ENCODE assay signal across 9 mouse cellular contexts in the genomic region with DNA sequence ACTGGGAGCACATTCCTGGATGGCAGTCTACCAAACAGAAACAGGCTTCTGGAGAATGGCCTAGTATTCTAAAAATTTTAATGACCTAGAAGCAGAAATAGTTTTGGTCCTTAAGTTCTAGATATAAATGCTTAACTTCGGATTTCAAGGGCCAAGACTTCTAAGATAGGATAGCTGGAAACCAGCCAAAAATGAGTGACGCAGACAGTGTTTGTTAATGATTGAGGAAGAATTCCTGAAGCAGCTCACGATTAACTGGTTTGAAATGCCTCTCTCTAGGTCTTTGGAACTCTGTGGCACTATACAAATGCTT.
DNase-seq lines count a peak whose midpoint lies in the region; ATAC-seq lines count a peak whose summit lies in the region.
"Had no signal": no experiment of that assay in that cellular context is flagged by ENCODE, and none has a peak within 500 bp of the region (broad histone marks: within the 10 kb centered on the region; RNA-seq: fewer than 3 reads in every experiment).

No protein-coding gene starts in this region.

- peak overlapping the region; percentile 92 for H3K27ac ChIP-seq in lung, embryonic 16.5 days (ENCODE audit: low read length)
- H3K27ac ChIP-seq: liver, embryonic 12.5 days had no signal

- H3K4me3 ChIP-seq in lung, embryonic 16.5 days (ENCODE audit: low read length), result no peak overlapping the region
- H3K4me3 ChIP-seq: liver, embryonic 12.5 days had no signal

- H3K9me3 ChIP-seq in lung, embryonic 16.5 days (ENCODE audit: control insufficient read depth, low read length), result no peaks in the 10 kb centered on the region
- H3K9me3 ChIP-seq: liver, embryonic 12.5 days had no signal

- H3K9ac ChIP-seq in lung, embryonic 16.5 days (ENCODE audit: low read length), result no peak overlapping the region
- H3K9ac ChIP-seq: liver, embryonic 12.5 days had no signal

- WGBS in lung, embryonic 16.5 days, result 2% methylated on average over 3 of the region's 3 CpGs

- peak; percentile 71; the same call in 1 of the 2 replicates for ATAC-seq in lung, embryonic 16.5 days (ENCODE audit: low read depth)
- ATAC-seq: liver, embryonic 12.5 days had no signal

- no peak overlapping the region for H3K4me2 ChIP-seq in lung, embryonic 16.5 days (ENCODE audit: low read depth, low read length)
- H3K4me2 ChIP-seq: liver, embryonic 12.5 days had no signal

- intact Hi-C loops in heart, postnatal 36 days (cut with DNase I), result loop anchor here (2.0 to 5.0 kb wide), 4 partner anchors 39 to 296 kb away; no protein-coding TSS in a partner anchor

- H3K4me1 ChIP-seq in lung, embryonic 16.5 days (replicated peaks; ENCODE audit: control insufficient read depth, insufficient read depth, low read length), result peaks cover 39% of the 10 kb centered on the region

- H3K36me3 ChIP-seq in lung, embryonic 16.5 days (ENCODE audit: control insufficient read depth, insufficient read depth, low read length), result no peaks in the 10 kb centered on the region
- H3K36me3 ChIP-seq: liver, embryonic 12.5 days had no signal

- peak; percentile 69 to 71 for DNase-seq in heart, adult 9 months (ENCODE audit: low spot score in 2 of 2)
- no peak for DNase-seq in heart, postnatal 36 days
- DNase-seq in brain, adult 2 months (ENCODE audit: low read depth, low spot score), result peak; percentile 20
- DNase-seq in heart, postnatal 4 days, result peak; percentile 65
- no peak for DNase-seq in right cerebral cortex, adult 2 months (ENCODE audit: low spot score in 2 of 2)
- no peak for DNase-seq in left cerebral cortex, adult 9 months (ENCODE audit: low spot score in 2 of 2)
- no peak for DNase-seq in spleen, adult 18-20 months

- no peaks in the 10 kb centered on the region for H3K27me3 ChIP-seq in lung, embryonic 16.5 days (ENCODE audit: control insufficient read depth, insufficient read depth, low read depth, low read length)
- H3K27me3 ChIP-seq: liver, embryonic 12.5 days had no signal

Comparison
In these comparisons a context has a peak if more than half of its experiments do, and no peak if none do; other contexts are left out.
1. DNase-seq: peak in heart, adult 9 months (2 of 2), brain, adult 2 months (single experiment) and heart, postnatal 4 days (single experiment); none in heart, postnatal 36 days (0 of 2), right cerebral cortex, adult 2 months (0 of 2), left cerebral cortex, adult 9 months (0 of 2) and spleen, adult 18-20 months (0 of 2).